Mouse (Mus musculus): ENCODE measurements at regions not wholly inside any gene's neighbourhood (a gene's known extent, or its start where the extent isn't known, plus 50 kb on each side); places are given as distances from the start of the nearest gene placed in this dataset.

DNA sequence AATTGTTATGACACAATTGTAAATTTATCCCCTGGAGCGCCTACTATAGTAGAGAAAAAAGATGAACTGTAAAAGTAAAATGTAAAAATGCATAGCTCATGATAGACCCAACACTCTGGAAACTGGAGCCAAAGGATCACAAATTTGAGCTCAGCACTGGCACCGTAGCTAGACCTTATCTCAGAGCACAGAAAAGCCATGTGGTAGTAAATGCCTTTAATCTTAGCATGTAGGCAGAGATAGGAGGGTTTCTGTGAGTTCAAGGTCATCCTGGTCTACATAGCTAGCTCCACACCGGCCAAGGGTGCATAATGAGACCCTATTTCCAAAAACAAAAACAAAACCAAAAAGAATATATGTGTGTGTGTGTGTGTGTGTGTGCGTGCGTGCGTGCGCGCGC, 203.6 kb upstream of the Hnrnpa3 start:
- DNase-seq (ENCODE audit: low spot score) = no peak

DNA sequence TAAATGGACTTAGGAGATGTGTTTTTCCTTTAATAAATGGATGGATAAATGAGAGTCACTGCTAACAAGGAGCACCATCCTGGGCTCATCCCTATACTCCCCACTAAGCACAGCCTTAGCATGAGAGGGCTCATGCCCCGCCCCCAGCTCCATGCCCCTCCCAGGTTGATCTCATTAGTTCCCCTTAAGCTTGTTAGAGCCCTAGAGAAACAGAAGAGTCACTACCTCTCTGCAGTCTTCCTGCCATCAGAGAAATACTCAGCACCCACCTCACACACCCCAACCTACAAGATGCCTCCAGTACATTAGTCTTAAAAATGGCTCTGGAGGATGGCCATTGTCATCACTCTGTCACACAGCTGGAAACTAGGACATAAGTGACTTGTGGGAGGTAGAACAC, 202.8 kb upstream of the Hnrnpa3 start:
- DNase-seq (ENCODE audit: low spot score) = no peak

DNA sequence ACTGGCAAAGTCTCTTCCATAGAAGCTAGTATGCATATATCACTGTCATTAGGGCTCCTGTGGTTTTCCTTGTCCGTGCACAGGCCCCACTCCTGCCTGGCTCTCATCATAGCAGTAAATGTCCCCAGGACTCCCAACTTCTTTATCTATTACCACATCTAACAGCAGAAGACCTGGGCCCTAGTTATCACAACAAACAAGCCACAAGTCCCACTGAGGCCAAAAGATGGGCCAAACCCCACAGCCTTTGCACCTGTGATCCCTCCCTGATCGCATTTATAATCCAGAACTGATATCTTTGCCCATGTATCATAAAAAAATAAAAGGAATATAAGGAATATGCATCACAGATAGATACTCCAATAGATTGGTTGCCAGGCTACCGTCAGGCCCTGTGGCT, 201.6 kb upstream of the Hnrnpa3 start:
- no peak for DNase-seq (ENCODE audit: low spot score)

DNA sequence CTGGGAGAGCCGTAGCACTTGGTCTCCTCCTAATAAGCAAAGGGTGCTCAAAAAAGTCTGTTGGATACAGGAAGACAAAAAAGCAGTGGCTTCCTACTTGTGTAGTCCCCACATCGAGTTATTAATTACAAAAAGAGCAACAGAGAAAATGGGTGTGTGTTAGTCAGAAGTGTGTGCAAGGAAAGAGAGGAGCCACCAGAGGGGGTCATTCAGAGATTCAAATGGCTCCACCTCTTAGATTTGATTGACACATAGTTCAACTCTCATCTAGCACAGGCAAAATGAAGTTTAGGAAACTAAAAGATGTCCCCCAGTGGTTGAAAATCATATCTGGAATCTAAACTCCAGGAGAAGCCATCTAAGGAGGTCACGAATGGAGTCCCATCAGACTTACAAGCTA, 200.2 kb upstream of the Hnrnpa3 start:
- DNase-seq (ENCODE audit: low spot score) = no peak

DNA sequence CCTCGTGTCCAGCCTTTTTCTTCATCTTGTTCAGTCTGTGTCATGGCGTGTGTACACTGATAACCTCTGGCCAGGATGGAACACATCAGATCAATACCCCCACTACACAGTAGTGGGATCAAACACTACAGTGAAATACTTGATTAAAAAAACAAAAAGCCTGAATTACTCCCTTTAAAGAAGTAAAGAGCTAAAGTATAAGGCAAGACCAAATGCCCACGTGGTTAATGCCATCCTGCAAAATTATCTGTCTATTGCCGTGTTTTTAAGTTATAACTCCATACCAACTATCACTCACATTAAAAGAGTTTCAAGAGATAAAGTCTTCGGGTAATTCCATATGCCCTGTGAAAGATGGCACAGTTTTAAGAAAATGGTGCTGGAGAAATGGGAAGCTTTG, 198.6 kb upstream of the Hnrnpa3 start:
- no peak for DNase-seq (ENCODE audit: low spot score)

DNA sequence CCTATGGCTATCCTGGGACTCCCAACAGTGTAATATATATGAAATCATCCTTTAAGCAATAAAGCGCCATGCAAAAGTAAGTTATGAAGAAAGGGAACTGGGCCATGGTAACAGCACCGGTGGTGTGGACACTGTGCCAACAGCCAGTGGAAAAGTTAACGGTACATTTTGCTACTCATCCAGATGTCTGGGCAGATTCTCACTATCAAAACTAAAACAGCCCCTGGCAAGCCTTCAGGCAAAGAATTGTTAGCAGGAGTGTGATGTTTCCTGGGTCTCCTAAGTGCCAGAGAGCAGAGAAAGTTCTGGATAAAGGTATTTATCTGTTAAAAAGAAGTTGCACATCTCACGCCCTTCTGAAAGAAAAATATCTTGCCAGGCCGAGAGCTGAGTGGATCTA, 198.0 kb upstream of the Hnrnpa3 start:
- DNase-seq (ENCODE audit: low spot score) = no peak

DNA sequence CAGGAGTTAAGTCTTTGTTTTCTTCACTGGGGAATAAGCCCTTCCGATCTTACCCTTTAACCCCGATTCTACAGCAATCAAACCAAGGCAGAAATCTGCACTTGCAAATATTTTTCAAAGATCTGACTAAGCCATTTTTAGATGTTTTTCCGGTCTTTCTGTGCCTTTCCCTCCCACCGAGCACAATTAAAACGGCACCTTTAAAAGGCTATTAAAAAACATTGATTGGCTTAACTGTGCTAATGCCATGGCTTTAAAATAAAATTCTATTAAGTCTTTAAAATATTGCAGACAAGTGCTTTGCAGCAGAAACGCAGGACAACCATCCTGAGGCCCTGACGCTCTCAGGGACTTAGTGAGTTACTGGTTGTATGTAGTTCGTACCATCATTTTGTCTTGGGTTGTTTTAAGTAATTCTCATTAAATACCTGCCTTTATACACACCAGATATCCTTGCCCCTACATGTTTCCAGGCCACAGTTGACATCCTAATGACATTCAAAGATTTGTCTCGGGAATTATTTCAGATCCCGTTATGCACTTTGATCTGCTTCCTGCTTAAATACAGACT, 197.6 kb upstream of the Hnrnpa3 start:
- DNase-seq (ENCODE audit: low spot score) = no peak

DNA sequence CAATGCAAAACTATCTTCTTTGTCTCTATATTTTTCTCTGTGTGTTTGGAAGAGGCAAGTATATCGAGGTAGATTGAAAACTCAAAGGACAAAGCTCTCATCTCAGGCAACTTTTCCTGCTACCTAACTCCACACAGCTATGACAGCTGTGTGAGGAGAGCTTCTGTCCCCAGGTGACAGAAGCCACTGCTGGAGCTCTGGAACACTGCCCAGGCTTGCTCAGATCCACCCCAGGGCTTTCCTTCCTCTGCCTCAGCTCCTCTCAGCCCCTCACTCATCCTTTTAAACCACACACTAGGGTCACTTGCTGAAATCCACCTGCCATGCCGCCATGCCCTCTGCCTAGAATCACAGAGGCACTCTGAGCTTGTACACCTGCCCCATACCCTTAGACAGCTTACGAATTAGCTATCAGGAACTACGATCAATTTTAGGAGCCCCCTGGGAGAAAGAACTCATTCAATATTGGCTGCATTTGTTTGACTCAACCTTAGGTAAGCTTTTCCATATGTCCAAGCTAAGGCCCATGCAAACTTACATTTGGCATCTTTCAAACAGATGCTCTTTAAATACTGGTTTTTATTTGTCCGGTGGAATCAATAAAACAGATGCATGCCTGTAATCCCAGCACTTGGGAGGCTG, 196.9 kb upstream of the Hnrnpa3 start:
- DNase-seq (ENCODE audit: low spot score) = no peak

DNA sequence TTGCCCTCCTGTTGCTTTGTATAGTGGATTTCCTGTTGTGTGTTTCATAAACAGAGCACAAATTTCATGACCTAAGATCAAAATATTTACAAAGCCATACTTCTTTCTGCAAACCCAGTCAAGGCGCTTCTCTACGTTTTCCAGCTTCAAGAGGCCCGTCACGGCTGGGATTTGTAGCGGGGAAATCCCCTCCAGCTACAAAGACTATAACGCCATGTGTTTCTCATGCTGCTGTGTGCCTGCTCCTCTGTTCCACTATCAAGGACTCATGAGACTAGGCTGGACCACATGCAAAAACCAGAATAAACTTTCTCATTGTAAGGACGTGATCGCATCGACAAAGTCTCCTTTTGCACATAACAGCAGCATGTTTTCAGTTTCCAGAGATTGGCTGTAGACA, 196.0 kb upstream of the Hnrnpa3 start:
- DNase-seq (ENCODE audit: low spot score) = no peak

DNA sequence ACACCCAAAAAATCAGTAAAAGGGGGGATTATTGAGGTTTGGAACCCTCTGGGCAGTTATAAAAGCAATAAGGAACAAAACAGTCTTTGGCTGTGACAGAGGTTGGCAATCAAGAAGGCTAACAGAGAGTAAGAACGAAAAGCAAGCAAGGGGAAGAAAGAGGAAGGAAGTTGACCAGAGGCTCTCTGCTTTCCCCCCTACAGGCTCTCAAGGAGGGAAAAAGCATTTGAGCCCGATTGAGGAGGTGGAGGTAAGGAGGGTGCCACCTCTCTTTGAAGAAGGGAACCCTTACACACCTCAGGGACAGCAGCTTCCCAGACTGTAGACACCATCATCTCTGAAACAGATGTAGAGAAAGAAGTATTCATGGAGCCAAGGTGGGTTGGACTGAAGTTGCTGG, 194.6 kb upstream of the Hnrnpa3 start:
- DNase-seq (ENCODE audit: low spot score) = no peak

DNA sequence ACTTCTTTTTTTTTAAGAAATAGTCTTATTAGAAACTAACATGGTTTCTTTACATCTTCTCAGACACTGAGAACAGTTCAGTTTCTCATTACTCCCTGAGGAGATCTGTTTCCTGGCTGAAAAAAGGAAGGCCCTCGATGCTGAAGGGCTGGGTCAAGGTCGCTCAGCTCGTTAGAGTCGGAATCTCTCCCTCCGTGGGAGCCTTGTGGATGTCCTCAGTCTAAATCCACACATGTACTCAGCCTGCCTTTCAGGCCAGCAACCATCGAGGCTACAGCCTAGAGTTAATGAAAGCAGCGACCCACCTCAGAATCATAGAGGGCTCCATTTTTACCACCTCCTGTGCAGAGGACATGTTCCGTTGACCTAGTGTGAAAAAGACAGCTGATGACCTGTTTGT, 190.2 kb upstream of the Hnrnpa3 start:
- DNase-seq (ENCODE audit: low spot score) = no peak

DNA sequence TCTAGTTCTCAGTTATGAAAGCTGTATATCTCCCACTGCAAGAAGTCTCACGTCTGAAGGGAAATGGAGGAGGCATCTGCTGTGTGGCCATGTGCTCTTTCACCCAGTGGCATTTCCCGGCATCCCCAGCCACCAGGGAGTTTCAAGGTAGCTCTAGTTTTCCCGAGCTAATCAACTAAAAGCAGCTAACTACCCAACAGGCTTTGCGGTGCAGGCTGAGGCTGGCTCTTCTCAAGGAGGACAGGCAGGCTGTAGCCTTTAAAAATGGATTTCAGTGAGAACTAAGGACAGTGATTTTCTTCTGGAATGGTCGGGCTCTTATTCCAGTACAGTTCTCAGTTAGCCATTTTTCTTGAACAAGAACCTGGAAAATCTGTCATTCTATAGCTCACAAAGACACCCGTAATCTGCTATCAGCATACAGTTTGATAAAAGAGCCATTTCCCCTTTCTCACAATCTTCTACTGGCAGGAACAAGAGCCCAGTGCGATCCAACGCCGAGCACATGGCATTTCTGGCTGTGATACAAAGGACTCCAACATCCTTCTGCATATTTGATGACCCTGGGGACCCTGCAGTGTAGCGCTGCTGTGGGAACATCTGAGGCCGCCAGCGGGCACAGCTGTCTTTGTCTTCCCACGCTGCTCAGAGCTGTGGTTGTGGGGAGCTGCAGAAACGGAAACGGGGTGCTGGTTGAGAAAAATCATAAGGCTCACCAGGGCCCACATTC, 188.9 kb upstream of the Hnrnpa3 start:
- no peak for DNase-seq (ENCODE audit: low spot score)

DNA sequence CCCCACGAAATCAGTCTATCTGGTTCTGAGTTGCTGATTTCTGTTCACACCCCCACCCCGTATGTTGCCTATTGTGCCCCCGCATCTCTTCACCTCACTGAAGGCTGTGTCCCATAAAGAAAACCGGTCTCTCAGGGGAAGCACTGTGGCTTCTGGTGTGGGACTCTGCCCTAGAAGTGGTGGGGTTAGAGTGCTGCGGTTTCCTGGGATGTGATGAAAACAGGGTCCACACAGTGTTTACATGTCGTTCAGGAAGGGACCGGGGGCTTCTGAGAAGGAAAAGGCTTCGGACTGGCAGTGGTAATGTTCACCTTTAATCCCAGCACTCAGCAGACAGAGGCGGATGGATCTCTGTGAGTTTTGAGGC, 188.4 kb upstream of the Hnrnpa3 start:
- no peak for DNase-seq (ENCODE audit: low spot score)

DNA sequence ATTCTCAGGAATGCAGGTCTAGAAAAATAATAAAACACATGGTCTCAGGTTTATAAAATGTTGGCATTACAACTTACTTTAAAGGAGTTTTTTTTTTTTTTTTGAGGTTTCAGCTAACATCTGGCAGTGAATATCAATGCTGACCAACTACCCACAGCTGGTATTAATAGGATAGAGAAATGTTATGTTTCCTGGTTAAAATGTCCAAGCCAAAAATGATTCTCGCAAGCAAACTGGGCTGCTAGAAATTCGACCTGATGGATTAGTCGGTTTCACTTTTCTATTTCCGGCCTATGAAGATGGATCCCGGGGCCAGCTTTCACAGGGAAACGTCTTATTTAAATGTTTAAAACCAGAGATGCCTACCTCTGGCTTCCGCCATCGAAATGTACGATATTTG, 186.6 kb upstream of the Hnrnpa3 start:
- DNase-seq (ENCODE audit: low spot score) = no peak

DNA sequence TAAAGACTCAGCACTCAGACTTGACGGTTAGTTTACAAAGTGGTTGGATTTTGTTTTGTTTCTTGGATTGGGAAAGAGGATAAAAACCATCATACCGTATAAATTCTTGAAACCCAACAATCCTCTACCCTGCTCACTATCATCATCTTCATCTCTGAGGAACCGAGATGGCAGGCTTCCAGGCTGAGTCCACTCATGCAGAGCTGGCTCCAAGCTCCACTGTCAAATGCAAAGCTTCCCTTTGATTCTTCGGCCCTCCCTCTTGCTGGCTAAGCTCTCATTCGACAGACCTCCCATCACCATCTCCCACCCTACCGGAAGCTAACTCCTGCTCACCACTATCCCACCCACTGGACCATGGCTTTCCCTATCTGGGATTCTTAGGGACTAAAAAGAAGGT, 184.6 kb upstream of the Hnrnpa3 start:
- DNase-seq (ENCODE audit: low spot score) = no peak

DNA sequence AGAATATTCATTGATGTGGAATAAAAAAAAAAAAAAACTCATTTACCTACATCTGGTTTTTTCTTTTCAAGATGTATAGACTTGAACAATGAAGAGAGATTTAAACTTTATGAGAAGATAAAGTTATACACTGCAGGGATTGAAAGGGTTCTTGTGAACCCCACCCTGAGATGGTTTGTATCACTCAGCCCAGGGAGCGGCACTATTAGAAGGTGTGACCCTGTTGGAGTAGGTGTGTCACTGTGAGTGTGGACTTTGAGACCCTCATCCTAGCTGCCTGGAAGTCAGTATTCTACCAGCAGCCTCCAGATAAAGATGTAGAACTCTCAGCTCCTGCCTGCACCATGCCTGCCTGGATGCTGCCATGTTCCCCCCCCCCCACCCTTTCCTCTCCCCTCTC, 182.7 kb upstream of the Hnrnpa3 start:
- no peak for DNase-seq (ENCODE audit: low spot score)

DNA sequence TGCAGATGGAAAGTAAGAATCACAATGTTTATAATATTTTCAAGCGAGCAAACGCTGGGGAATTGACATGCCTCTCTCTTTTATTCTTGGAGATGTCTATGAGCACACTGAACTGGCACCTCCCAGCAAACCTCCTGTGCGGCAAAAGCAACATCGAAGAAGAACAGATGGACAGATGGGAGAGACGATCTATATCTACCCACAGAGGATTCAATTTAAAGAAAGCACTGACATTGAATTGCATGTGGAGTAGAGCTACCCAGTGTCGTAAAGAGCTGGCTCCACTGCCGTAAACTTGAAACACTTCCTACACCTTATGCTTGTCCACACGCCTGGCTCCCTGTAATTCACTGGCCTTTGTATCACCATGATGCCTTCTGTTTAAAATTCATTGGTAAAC, 182.0 kb upstream of the Hnrnpa3 start:
- DNase-seq (ENCODE audit: low spot score) = no peak

DNA sequence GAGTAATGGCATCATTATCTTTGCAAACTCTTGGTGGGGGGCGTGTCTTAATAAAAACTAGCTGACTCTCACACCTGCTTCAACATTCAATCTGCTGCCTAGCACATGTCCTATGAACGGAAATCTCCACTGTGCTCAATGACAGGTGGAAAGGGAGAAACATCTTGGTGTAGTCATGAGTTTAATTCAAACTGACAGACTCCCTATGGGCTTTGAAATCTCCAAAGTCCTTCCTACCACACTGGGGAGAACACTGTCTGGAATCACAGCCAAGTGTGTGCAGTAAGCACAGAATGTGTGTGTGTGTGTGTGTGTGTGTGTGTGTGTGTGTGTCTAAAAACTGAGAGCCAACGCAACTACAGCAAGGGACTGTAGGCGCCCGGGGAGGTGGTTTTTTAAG, 179.5 kb upstream of the Hnrnpa3 start:
- DNase-seq (ENCODE audit: low spot score) = no peak

DNA sequence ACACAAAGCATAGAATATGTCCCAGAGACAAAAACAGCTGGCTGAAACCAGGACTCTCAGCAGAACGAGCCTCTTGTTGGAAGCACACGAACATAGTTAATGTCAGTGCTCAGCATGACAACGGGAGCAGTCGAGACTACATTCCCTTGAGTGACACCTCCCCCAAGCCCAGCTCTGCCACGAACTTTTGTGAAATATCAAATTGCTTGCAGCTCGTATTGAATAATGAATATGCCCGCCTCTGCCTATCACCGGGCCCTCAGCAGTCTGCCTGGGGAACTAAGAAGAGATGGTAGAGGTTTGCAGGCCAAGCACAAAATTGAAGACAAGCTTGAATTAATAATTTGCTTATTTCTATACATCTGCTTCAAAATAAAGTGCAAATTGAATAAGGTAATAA, 177.2 kb upstream of the Hnrnpa3 start:
- DNase-seq (ENCODE audit: low spot score) = no peak

DNA sequence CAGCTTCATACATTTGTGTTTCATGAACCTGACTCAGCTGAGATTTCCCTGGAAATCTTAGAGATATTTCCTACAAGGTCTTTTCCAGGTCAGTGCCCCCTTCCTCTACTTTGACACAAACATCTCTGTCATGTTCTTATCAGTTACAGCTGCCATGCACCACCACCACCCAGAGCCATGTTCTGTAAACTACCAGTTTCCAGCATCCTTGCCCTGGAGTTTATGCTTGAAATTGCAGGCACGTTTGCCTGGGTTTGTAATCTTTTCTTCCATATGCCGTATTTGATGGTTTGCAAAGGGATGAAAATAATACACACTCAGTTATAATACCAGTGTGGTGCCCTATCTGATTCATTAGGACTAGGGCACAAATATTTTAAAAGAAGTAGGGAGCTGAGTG, 176.6 kb upstream of the Hnrnpa3 start:
- DNase-seq (ENCODE audit: low spot score) = no peak

DNA sequence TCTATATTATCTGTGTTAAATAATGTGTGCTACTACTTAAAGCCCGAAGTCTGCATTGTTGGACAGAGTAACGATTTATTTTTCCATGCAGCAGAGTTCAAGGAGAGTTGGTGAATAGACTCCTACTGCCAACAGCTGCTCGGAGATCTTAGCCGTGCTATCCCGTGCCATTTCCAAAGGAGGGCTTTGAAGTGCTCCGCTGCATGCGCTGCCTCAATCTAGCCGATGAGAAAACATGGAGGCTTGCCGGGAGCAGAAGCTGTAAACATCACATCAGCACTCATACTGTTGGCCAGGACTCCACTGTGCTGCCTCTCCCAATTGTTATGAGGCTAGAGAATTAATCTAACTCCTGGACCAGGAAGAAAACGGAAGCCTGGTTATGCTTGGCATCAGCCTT, 174.1 kb upstream of the Hnrnpa3 start:
- no peak for DNase-seq (ENCODE audit: low spot score)

DNA sequence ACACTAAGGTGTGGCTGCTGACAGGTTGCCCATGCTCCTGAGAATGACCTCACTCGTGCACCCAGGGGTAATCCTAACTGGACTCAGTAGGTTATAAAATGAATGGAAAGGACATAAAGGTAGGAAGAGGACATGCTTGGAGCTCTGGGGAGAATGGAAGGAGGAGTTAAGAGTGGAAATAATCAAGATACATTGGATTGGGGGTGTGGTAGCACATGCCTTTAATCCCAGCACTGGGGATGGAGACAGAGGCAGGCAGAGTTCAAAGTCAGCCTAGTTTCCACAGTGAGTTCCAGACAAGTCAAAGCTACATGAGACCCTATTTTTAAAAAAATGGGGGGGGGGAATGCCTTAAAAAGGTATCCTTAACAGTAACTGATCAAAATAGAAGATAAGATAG, 167.9 kb upstream of the Hnrnpa3 start:
- no peak for DNase-seq (ENCODE audit: low spot score)

DNA sequence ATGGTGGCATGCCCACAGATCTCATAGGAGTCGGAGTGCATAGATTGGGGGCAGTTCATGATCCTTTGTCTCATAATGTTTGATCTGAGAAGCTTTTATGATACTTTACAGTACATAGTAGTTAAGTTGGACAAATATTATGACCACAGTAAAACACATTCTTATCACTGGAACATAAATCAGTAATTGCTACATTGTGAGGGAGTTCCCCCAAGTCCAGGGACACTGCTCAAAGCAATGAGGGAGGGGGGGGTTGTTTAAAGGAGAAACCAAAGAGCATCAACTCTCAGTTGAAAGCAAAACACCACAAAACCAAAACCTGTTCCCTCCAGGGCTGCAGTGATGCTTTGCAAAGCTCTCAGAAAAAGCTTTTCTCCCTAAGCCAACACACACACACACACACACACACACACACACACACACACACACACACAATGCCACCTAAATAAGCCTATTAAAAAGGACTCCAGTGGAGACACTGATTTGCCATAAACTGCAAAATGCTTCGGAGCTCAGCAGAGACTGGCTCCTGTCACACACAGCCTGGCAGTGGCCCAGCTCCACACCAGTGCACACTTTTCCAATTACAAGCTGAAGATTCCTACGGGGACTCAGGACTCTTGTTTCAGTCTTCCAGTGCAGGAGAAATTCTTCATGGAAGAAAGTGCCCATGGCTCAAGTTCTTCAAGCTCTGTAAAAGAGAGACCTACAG, 167.1 kb upstream of the Hnrnpa3 start:
- DNase-seq (ENCODE audit: low spot score) = no peak
